20 mouse cellular contexts compared by ENCODE assay signal in the genomic region with DNA sequence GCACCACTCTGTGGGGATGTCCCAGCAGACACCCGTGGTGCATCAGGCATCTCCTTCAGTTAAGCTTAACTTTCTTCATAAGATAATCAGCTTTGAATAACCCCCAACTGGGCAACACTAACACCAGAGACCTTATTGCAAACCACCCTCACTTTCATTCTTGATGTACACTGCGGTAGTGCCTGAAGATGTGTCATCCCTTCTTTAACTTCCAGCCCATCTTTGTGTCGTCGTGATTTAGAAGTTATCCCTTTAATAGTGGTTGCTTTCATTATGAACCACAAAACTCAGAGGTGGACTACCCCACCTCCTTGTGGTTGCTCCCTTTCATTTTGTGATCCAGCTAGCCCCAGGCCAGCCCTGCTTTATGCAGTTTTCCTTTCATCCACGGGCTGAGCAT.
DNase-seq lines count a peak whose midpoint lies in the region; ATAC-seq and TF ChIP-seq lines count a peak whose summit lies in the region.
"Had no signal": no experiment of that assay in that cellular context is flagged by ENCODE, and none has a peak within 500 bp of the region (broad histone marks: within the 10 kb centered on the region; RNA-seq: fewer than 3 reads in every experiment).

No protein-coding gene starts in this region.

- no peak for TF ChIP-seq CTCF in lung, postnatal 0 days (IDR thresholded peaks at IDR 0.05)

- peaks cover 21% of the 10 kb centered on the region for H3K4me1 ChIP-seq in hindbrain, embryonic 10.5 days (replicated peaks)
- H3K4me1 ChIP-seq in hindbrain, embryonic 11.5 days (replicated peaks; ENCODE audit: control insufficient read depth, insufficient read depth, low read length): peaks cover 2% of the 10 kb centered on the region; the same call in 1 of the 2 replicates
- peaks cover 23% of the 10 kb centered on the region for H3K4me1 ChIP-seq in midbrain, embryonic 14.5 days (ENCODE audit: control insufficient read depth, insufficient read depth, low read length)
- peaks cover 28% of the 10 kb centered on the region for H3K4me1 ChIP-seq in midbrain, embryonic 10.5 days
- peaks cover 8% of the 10 kb centered on the region; the same call in 1 of the 2 replicates for H3K4me1 ChIP-seq in lung, postnatal 0 days (ENCODE audit: insufficient read depth, low read depth, low read length)
- H3K4me1 ChIP-seq: heart, embryonic 13.5 days had no signal

- 0 out of 2 replicates have a peak overlapping the region, but pooled peaks have one; percentile 40 for H3K27ac ChIP-seq in hindbrain, embryonic 10.5 days
- no peak overlapping the region for H3K27ac ChIP-seq in hindbrain, embryonic 11.5 days (ENCODE audit: low read depth, low read length)
- no peak overlapping the region for H3K27ac ChIP-seq in midbrain, embryonic 14.5 days (replicated peaks; ENCODE audit: low read depth, low read length)
- no peak overlapping the region for H3K27ac ChIP-seq in midbrain, embryonic 10.5 days (replicated peaks)
- no peak overlapping the region for H3K27ac ChIP-seq in lung, postnatal 0 days (ENCODE audit: low read length)
- H3K27ac ChIP-seq: embryonic facial prominence, embryonic 10.5 days; heart, embryonic 13.5 days; hindbrain, embryonic 15.5 days had no signal

- H3K27me3 ChIP-seq in hindbrain, embryonic 10.5 days (ENCODE audit: insufficient read depth, poor library complexity, severe bottlenecking): no peaks in the 10 kb centered on the region
- H3K27me3 ChIP-seq in hindbrain, embryonic 11.5 days (ENCODE audit: control insufficient read depth, insufficient read depth, low read length): no peaks in the 10 kb centered on the region
- H3K27me3 ChIP-seq in midbrain, embryonic 14.5 days (ENCODE audit: control insufficient read depth, insufficient read depth, low read length): no peaks in the 10 kb centered on the region
- H3K27me3 ChIP-seq in midbrain, embryonic 10.5 days (ENCODE audit: low read depth, poor library complexity, severe bottlenecking): no peaks in the 10 kb centered on the region
- H3K27me3 ChIP-seq in lung, postnatal 0 days (replicated peaks; ENCODE audit: insufficient read depth, low read length): no peaks in the 10 kb centered on the region
- H3K27me3 ChIP-seq: heart, embryonic 13.5 days; hindbrain, embryonic 15.5 days had no signal

- no peak for ATAC-seq in hindbrain, embryonic 11.5 days (ENCODE audit: low FRiP score)
- ATAC-seq in midbrain, embryonic 14.5 days (ENCODE audit: low FRiP score, low TSS enrichment): peak; percentile 47; the same call in 1 of the 2 replicates
- ATAC-seq in CD4-positive, CD25-positive, alpha-beta regulatory T cell, adult 4 months: peak; percentile 76
- ATAC-seq in lung, postnatal 0 days: no peak
- ATAC-seq: forebrain, postnatal 0 days; intestine, embryonic 16.5 days had no signal

- DNase-seq in hindbrain, embryonic 10.5 days (ENCODE audit: low spot score): no peak
- no peak for DNase-seq in hindbrain, embryonic 11.5 days (ENCODE audit: low spot score)
- no peak for DNase-seq in midbrain, embryonic 14.5 days
- DNase-seq in midbrain, embryonic 10.5 days (ENCODE audit: low spot score): no peak
- DNase-seq in induced T-regulatory cell, adult 2 months (ENCODE audit: low read depth): peak; percentile 33
- no peak for DNase-seq in lung, postnatal 0 days (ENCODE audit: low spot score)
- DNase-seq: adrenal gland, adult 2 months; adrenal gland, postnatal 25 days; cerebellum, adult 18-20 months; cerebellum, adult 9-11 months; forebrain, postnatal 0 days; gastrocnemius, postnatal 36 days; heart, adult 11 months; heart, postnatal 36 days; kidney, adult 2 months had no signal

- no peak for TF ChIP-seq EP300 in lung, postnatal 0 days (IDR thresholded peaks at IDR 0.05)

- no peaks in the 10 kb centered on the region for H3K9me3 ChIP-seq in hindbrain, embryonic 10.5 days
- H3K9me3 ChIP-seq in hindbrain, embryonic 11.5 days (ENCODE audit: control insufficient read depth, low read length): no peaks in the 10 kb centered on the region
- no peaks in the 10 kb centered on the region for H3K9me3 ChIP-seq in midbrain, embryonic 14.5 days (ENCODE audit: control insufficient read depth, low read length)
- no peaks in the 10 kb centered on the region for H3K9me3 ChIP-seq in midbrain, embryonic 10.5 days (replicated peaks)
- H3K9me3 ChIP-seq in lung, postnatal 0 days (ENCODE audit: low read length): no peaks in the 10 kb centered on the region
- H3K9me3 ChIP-seq: embryonic facial prominence, embryonic 10.5 days; heart, embryonic 13.5 days; hindbrain, embryonic 15.5 days had no signal

- WGBS in hindbrain, embryonic 10.5 days: 63% methylated on average over 5 of the region's 5 CpGs
- 73% methylated on average over 5 of the region's 5 CpGs for WGBS in hindbrain, embryonic 11.5 days
- 37% methylated on average over 5 of the region's 5 CpGs for whole genome bisulfite sequencing in midbrain, embryonic 14.5 days
- WGBS in midbrain, embryonic 10.5 days: 53% methylated on average over 5 of the region's 5 CpGs
- WGBS in lung, postnatal 0 days: 87% methylated on average over 5 of the region's 5 CpGs

- H3K4me3 ChIP-seq in hindbrain, embryonic 10.5 days: no peak overlapping the region
- no peak overlapping the region for H3K4me3 ChIP-seq in hindbrain, embryonic 11.5 days (ENCODE audit: low read depth, low read length)
- H3K4me3 ChIP-seq in midbrain, embryonic 14.5 days (replicated peaks; ENCODE audit: low read depth, low read length): no peak overlapping the region
- no peak overlapping the region for H3K4me3 ChIP-seq in midbrain, embryonic 10.5 days
- no peak overlapping the region for H3K4me3 ChIP-seq in lung, postnatal 0 days (ENCODE audit: low read depth, low read length)
- H3K4me3 ChIP-seq: embryonic facial prominence, embryonic 10.5 days; heart, embryonic 13.5 days; hindbrain, embryonic 15.5 days had no signal

- no peaks in the 10 kb centered on the region for H3K36me3 ChIP-seq in hindbrain, embryonic 10.5 days
- no peaks in the 10 kb centered on the region for H3K36me3 ChIP-seq in hindbrain, embryonic 11.5 days (ENCODE audit: control insufficient read depth, insufficient read depth, low read length)
- H3K36me3 ChIP-seq in midbrain, embryonic 14.5 days (ENCODE audit: control insufficient read depth, insufficient read depth, low read length): no peaks in the 10 kb centered on the region
- no peaks in the 10 kb centered on the region for H3K36me3 ChIP-seq in midbrain, embryonic 10.5 days
- H3K36me3 ChIP-seq in lung, postnatal 0 days (ENCODE audit: insufficient read depth, low read length): no peaks in the 10 kb centered on the region
- H3K36me3 ChIP-seq: embryonic facial prominence, embryonic 10.5 days; heart, embryonic 13.5 days; hindbrain, embryonic 15.5 days had no signal

- no peak overlapping the region for H3K9ac ChIP-seq in hindbrain, embryonic 11.5 days (ENCODE audit: low read depth, low read length)
- no peak overlapping the region for H3K9ac ChIP-seq in midbrain, embryonic 14.5 days (replicated peaks; ENCODE audit: low read length)
- no peak overlapping the region for H3K9ac ChIP-seq in lung, postnatal 0 days (replicated peaks; ENCODE audit: low read depth)
- H3K9ac ChIP-seq: forebrain, postnatal 0 days; heart, embryonic 13.5 days; hindbrain, embryonic 15.5 days had no signal

- H3K4me2 ChIP-seq in hindbrain, embryonic 11.5 days (replicated peaks; ENCODE audit: low read depth, low read length): no peak overlapping the region
- no peak overlapping the region for H3K4me2 ChIP-seq in midbrain, embryonic 14.5 days (ENCODE audit: low read length)
- no peak overlapping the region for H3K4me2 ChIP-seq in lung, postnatal 0 days (replicated peaks; ENCODE audit: low read depth, low read length)
- H3K4me2 ChIP-seq: heart, embryonic 13.5 days; hindbrain, embryonic 15.5 days had no signal

Comparison
In these comparisons a context has a peak if more than half of its experiments do, and no peak if none do; other contexts are left out.
1. ATAC-seq: peak in midbrain, embryonic 14.5 days (single experiment) and CD4-positive, CD25-positive, alpha-beta regulatory T cell, adult 4 months (single experiment); none in hindbrain, embryonic 11.5 days (single experiment) and lung, postnatal 0 days (single experiment).